Mouse (Mus musculus) bone marrow macrophage, adult 2 months (primary cell): ENCODE results near the gene Mtcp1. TPM values are rescaled to one million over a fixed set of nuclear protein-coding genes. Genes with fewer than 3 reads are reported as not detected.

ENCODE experiments used
- H3K27ac ChIP-seq: 2 replicates; pipeline ENCODE4 v1.5.1; 2012; ENCODE audit warnings: low read depth, low read length; ENCODE audit not compliant: insufficient read depth
- H3K4me1 ChIP-seq: 2 replicates; pipeline ENCODE4 v1.6.1; 2012; ENCODE audit warnings: low read length; ENCODE audit not compliant: control insufficient read depth, insufficient read depth
- H3K4me3 ChIP-seq: 2 replicates; pipeline ENCODE4 v1.5.1; 2012; ENCODE audit warnings: mild to moderate bottlenecking, low read length, moderate library complexity; ENCODE audit not compliant: insufficient read depth
- CTCF ChIP-seq: IDR thresholded peaks from 2 replicates; pipeline ENCODE4 v1.5.1; 2012; ENCODE audit warnings: low read depth, mild to moderate bottlenecking, low read length, moderate library complexity
- POLR2A ChIP-seq: IDR thresholded peaks from 2 replicates; pipeline ENCODE4 v1.6.1; 2012; ENCODE audit warnings: mild to moderate bottlenecking, low read depth, low read length, borderline replicate concordance
- polyA plus RNA-seq: library from polyadenylated mRNA; stranded (reverse); fragments of >200 nt; gene quantifications from 2 replicates; pipeline ENCODE4 v1.2.4, GENCODE M21; 2012; ENCODE audit not compliant: missing spikeins, insufficient read depth, insufficient read length

The Mtcp1 gene
- polyA plus RNA-seq, 1 experiment: 13.2 TPM

DNA sequence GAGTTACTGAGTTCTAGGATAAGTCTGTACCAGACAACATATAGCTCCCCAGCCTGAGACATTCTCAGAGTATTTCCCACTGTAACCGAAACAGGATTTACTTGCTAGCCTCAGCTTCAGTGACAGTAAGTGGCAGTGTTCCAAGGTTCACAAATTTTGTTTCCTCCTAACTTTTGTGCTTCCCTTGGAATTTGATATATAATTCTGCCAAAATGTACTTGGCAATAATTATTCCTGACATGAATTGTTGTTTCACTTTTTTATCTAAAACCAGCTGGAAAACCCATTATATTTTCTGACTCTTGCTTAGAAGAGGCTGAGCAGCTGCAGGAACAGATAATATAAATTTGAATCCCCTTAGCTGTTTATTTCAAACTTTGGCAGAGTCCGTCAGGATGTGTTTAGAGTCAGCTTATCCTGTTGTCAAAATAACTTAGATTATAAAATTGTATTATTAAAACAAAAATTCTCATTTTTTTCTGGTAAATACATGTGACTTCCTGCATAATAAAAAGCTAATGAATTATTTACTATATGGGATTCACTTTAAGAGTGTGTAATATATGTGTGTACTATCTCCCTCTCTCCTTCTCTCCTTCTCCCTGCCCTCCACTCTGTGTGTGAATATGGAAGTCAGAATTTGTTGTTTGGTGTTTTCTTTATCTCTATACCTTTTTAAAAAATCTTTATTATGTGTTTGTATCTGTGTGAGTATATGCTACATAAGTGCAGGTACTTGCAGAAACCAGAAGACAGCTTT, 43.5 kb downstream of the Mtcp1 start:
- Histone ChIP-seq H3K4me3 (no peak overlapping the region), H3K27ac (no peak overlapping the region), H3K4me1 (no peaks in the 10 kb centered on the region)
- TF ChIP-seq POLR2A (no peak), CTCF (no peak)

GRCm38 (mm10) chrX:75370197-75370596, 46.2 kb downstream of the Mtcp1 start:
- TF ChIP-seq POLR2A (no peak), CTCF (no peak)
- Histone ChIP-seq H3K4me3 (no peak overlapping the region), H3K27ac (no peak overlapping the region), H3K4me1 (no peaks in the 10 kb centered on the region)

Other genes with a start within 250 kb of the Mtcp1 start
- gene Fundc2, start 34.2 kb downstream of the Mtcp1 start, polyA plus RNA-seq: 92.1 and 98.0 TPM in 2 replicates
- 0.12 and 0.15 TPM in 2 replicates for gene F8, start 34.0 kb downstream of the Mtcp1 start, polyA plus RNA-seq
- gene Cmc4, start within 50 bp of the Mtcp1 start, polyA plus RNA-seq: 17.7 and 17.9 TPM in 2 replicates
- gene Brcc3, start within 50 bp of the Mtcp1 start, polyA plus RNA-seq: 24.0 and 25.0 TPM in 2 replicates
- gene Vbp1, start 97.7 kb upstream of the Mtcp1 start, polyA plus RNA-seq: 45.8 and 50.7 TPM in 2 replicates
- not detected in 2 replicates for gene Rab39b, start 161.6 kb upstream of the Mtcp1 start, polyA plus RNA-seq